Mouse (Mus musculus) brain, embryonic 14.5 days (tissue): ENCODE results near the gene Hspa1b. TPM values are rescaled to one million over a fixed set of nuclear protein-coding genes. Genes with fewer than 3 reads are reported as not detected.
"Not testable (repeated sequence)": the region's sequence is repeated elsewhere in the genome, so short reads cannot be mapped to it uniquely, and the experiment has no call there.

ENCODE experiments used
- DNase-seq: peaks from one replicate; pipeline ENCODE4 v3.0.0-alpha.2; 2011; ENCODE audit warnings: low read depth
- CTCF ChIP-seq: fragments of 200-500 bp; IDR thresholded peaks from 2 replicates; pipeline ENCODE4 v1.5.1; 2012; ENCODE audit warnings: inconsistent platforms, mild to moderate bottlenecking, moderate library complexity, borderline replicate concordance; ENCODE audit not compliant: insufficient read depth, insufficient read length; ENCODE audit errors: extremely low read depth
- POLR2A ChIP-seq: fragments of 200-500 bp; IDR thresholded peaks from 2 replicates; pipeline ENCODE4 v1.6.1; 2012; ENCODE audit warnings: mild to moderate bottlenecking, inconsistent platforms, borderline replicate concordance; ENCODE audit not compliant: poor library complexity, insufficient read depth, insufficient read length, severe bottlenecking; ENCODE audit errors: extremely low read depth
- polyA plus RNA-seq: library from polyadenylated mRNA; depleted of rRNA; stranded (reverse); fragments of >200 nt; gene quantifications from 2 replicates; pipeline ENCODE4 v1.2.3, GENCODE M21; 2012

The Hspa1b gene
- polyA plus RNA-seq, 1 experiment, result 6.3 TPM

DNA sequence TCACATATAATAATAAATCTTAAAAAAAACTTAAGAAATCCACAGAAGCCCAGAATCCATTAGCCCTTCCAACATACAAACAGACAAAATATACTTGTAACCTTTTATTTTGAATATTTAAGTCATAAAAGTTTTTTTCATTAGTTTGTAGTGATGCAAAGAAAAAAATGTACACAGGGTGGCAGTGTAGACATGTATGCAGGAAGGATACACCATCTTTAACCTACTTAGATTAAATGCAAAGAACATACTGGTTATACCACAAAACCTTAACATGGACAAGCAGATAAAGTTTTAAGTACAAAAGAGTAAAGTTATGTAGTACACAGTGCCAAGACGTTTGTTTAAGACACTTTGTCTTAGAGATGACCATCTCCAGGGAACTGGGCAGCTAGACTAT lies 2.7 kb downstream of the Hspa1b start:
- peak; percentile 57 for DNase-seq

DNA sequence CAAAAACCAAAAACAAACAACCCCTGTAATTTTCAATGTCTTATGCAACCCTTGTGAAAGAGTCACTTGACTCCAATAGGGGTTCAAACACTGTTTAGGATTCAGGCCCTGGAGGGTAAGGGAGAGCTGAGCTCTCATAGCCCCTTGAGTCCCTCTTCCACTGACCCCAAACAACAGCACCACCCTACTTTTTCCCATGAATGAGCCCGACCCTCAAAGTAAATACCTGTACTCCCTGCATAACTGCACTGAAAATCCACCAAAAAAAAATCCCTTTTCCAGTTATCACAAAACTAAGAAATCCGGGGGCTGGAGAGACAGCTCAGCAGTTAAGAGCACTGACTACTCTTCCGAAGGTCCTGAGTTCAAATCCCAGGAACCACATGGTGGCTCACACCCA lies 3.2 kb downstream of the Hspa1b start:
- DNase-seq, result no peak
- no peak for TF ChIP-seq POLR2A
- no peak for TF ChIP-seq CTCF

More for the DNA sequence above, 2.7 kb downstream of the Hspa1b start:
- TF ChIP-seq CTCF (no peak), POLR2A (no peak)

DNA sequence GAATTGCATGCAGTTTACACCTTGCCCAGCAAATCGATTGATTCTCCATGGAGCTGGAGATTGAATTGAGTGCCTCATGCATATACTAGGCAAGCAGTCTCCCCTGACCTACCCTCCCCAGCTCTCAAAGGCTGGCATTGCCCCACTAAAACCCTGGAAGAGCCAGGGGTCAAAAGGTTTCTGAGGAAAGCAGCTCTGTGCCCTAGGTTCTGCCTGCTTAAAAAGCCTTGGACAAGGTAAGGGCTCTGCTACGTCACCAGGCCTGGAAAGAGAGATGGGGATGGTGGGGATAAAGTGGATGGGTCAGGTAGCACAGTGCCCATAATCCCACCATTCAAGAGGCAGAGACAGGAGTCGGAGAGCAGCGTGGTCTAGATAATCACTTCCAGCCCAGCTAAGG lies 4.2 kb downstream of the Hspa1b start:
- TF ChIP-seq POLR2A (no peak), CTCF (no peak)
- no peak for DNase-seq

DNA sequence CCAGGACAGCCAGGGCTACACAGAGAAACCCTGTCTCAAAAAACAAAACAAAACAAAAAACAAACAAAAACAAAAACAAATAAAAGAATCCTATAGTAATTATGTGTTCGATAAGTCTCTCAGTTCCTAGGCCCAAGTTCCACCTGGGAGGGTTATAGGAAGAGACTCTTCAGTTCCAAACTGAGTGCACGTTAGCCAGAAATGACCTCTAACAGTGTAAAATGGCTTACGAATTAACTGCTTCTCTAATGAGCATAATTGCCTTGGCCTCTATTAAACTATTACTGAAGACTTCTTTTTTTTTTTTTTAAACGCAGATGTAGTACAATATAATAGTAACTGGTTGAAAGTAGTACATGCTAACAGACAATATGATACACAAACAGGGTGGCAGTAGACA lies 5.1 kb downstream of the Hspa1b start:
- no peak for TF ChIP-seq CTCF
- TF ChIP-seq POLR2A, result no peak
- no peak for DNase-seq

DNA sequence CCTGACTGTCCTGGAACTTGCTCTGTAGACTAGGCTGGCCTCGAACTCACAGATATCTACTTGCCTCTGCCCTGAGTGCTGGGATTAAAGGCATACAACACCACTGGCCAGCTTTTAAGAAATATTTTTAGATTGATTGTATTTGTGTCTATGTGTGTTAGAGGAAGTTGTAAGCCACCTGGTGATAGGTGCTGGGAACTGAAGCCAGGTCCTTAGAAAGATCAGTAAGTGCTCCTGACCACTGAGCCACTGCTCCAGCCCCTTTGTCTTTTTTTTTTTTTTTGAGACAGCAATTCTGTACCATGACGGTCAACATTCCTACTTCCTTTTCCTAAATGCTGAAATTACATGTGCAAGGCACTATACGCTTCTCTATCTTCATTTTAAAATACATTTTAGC lies 5.8 kb downstream of the Hspa1b start:
- DNase-seq, result no peak
- TF ChIP-seq POLR2A (no peak), CTCF (no peak)

DNA sequence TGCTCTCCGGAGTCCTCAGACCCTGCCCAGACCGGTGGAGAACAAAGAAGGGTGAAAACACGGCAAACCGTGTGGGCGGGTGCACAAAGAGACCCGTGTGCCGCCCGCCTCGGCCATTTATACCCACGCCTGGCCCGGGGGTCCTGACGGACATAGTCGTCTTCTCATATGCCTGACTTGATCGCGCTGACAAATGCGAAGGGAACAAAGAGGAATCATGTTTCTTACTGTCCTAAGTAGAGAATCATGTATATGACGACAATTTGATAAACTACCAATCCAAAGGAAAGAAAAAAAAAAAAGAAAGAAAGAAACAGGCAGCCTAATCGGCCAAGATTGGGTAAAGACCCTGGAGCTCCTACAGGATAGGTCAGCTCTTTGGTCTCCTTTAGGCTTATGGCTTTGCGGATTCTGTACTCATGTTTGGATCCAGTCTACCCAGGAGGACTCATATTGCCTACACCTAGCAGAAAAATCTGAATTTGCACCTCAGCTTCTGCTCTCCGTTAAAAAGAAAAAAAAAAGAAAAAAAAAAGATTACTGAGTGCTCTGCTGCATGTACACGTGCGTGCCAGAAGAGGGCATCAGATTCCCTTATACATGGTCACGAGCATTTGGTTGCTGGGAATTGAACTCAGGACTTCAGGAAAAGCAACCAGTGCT lies 6.5 kb downstream of the Hspa1b start:
- DNase-seq, result peak; percentile 90
- TF ChIP-seq POLR2A (peak; percentile 91; the same call in 1 of the 2 replicates), CTCF (peak; percentile 60; the same call in 1 of the 2 replicates)

DNA sequence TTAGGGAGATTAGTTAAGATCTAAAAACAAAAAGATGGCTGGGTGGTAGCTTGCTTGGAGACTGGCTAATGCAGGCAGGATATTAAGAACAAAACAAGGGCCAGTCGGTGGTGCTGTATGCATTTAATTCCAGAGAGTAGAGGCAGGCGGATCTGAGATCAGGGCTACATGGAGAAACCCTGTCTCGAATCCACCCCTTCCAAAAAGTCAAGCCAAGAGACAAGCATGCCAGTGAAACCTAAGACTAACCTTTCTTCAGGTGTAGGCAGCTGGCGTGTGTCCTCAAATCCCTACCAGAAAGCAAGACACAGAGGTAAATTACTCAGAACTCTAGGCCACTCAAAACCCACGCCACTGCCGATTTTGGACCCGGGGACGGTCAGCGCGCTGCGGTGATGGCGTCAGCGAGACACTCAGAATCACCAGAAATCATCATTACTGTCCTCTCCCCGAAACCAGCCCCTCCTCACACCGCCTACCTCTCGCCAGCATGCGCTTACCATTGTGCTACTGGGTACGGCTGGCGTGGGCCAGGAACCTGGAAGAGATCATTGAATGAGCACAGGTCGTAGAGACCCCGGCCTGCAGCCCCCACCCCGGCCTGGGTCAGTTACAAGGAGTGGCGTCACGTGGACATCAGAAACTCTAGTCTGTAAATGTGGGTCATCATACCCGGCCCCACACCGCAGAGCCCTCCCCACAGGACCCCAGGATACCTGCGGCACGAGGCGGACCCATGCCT lies 7.2 kb downstream of the Hspa1b start:
- TF ChIP-seq POLR2A, result no peak
- no peak for TF ChIP-seq CTCF
- peak; percentile 43 for DNase-seq

DNA sequence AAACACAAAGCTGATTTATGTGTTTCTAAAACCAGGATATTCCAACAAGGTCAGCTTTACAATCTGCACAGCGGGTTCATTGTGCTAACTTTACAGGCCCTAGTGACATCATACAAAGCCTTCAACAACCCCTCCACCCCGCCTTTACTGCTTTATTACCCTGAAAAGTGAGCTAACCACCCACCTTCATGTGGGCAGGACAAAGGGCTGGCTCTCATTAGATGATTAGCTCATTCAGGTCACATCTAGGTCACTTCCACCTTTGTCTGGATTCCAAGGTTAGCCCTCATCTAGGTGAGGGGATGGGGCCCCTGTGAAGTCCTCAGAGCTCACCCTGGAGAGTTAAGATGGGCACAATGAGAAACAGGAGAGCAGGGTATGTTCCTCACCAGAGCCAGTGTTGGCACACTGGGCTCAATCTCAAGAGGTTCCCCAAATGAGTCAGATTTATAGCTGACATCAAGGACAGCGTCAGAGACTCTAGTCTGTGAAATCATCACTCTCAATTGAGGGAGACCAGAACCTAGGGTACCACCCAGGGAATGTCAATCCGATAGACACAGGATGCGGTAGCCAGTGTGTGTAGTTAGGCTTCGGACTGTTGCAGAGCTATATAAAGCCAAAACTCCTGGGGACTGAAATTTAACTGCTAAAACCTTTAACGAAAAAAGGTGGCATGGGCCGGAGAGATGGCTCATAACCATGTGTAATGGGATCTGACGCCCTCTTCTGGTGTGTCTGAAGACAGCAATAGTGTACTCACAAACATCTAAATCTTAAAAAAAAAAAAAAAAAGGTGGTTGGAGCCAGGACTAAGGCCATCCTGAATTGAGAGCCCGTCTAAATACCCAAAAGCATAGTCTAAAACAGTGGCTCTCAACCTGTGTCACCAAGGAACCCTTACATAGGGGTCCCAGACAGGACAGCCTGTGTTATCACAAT lies 8.3 kb downstream of the Hspa1b start:
- peak; percentile 18 for DNase-seq
- TF ChIP-seq CTCF (peak; percentile 19; the same call in 1 of the 2 replicates), POLR2A (no peak)

DNA sequence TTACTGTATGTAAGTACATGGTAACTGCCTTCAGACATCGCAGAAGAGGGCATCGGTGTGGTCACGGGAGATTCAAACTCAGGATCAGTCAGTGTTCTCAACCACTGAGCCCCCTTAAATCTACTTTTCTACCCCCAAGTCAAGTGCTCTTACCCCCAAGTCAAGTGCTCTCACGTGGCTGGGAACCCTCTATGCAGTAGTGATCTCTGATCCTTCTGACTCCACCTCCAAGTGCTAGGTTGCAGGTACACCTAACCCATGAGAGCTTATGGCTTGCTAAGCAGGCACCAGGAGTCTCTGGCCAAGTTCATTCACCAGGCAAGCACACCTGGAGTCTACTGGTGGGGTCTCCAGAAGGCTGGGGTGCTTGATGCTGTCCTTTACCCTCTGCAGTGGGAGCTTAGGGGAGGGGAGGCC lies 9.5 kb downstream of the Hspa1b start:
- TF ChIP-seq POLR2A (0 out of 2 replicates have a peak, but pooled peaks have one; percentile 12), CTCF (no peak)
- DNase-seq, result peak; percentile 2

DNA sequence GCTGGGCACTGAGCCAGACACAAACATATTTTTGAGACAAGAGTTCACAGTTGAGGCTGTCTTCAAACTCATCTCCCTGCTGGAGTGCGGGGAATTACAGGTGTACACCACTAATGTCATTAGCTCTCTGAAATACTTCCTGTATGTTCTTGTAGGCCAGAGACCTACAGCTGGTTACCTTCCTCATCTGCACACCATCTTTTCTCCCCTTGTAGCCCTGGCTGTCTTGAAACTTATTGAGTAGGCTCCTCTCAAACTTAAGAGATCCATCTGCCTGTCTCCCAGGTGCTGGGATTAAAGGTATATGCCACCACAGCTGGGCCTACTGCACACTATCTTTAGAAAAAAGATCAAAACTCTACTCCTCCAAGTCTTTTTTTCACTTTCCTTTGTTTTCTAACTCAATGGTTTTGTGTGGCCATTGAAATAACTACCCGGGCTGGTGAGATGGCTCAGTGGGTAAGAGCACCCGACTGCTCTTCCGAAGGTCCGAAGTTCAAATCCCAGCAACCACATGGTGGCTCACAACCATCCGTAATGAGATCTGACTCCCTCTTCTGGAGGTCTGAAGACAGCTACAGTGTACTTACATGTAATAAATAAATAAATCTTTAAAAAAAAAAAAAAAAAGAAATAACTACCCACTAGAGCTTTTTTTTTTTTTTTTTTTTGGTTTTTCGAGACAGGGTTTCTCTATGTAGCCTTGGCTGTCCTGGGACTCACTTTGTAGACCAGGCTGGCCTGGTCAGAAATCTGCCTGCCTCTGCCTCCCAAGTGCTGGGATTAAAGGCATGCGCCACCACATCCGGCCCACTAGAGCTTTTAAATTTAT lies 10.1 kb downstream of the Hspa1b start:
- not testable (repeated sequence) for DNase-seq
